Mouse (Mus musculus) cerebellum, postnatal 10 days (tissue): ENCODE data around the gene Trim54.

ENCODE experiments used
- DNase-seq, 2 experiments: peaks; one replicate each; pipeline ENCODE4 v3.0.0; 2021; ENCODE audit warnings: mixed read lengths in 2 of 2

Trim54 gene

GRCm38 (mm10) chr5:31108000-31108490, 8.5 kb upstream of the Trim54 start, which contains the start of gene Slc30a3:
Gene Slc30a3 (minus strand): TSS chr5:31108237.
- DNase-seq: no peak

GRCm38 (mm10) chr5:31110781-31111180, 5.7 kb upstream of the Trim54 start:
- no peak for DNase-seq

GRCm38 (mm10) chr5:31116912-31117311, 400 bp downstream of the Trim54 start:
- no peak for DNase-seq

GRCm38 (mm10) chr5:31121111-31121510, 4.6 kb downstream of the Trim54 start:
- no peak for DNase-seq

GRCm38 (mm10) chr5:31123481-31123880, 7.0 kb downstream of the Trim54 start:
- DNase-seq: no peak

- no peak for DNase-seq
Observed at GRCm38 (mm10) chr5:31126050-31126449, 9.5 kb downstream of the Trim54 start.

GRCm38 (mm10) chr5:31136730-31137424, 20.4 kb downstream of the Trim54 start:
- DNase-seq: no peak

GRCm38 (mm10) chr5:31137658-31138057, 21.1 kb downstream of the Trim54 start:
- no peak for DNase-seq

GRCm38 (mm10) chr5:31138241-31138967, 21.9 kb downstream of the Trim54 start, which contains the start of gene Ucn:
Gene Ucn (minus strand): TSS chr5:31138829.
- DNase-seq: peak; percentile 27 to 38

GRCm38 (mm10) chr5:31138968-31139425, 22.5 kb downstream of the Trim54 start:
- no peak for DNase-seq

GRCm38 (mm10) chr5:31149781-31150180, 33.3 kb downstream of the Trim54 start:
- DNase-seq: peak; percentile 32 to 38

- peak; percentile 47 to 54 for DNase-seq
Observed at GRCm38 (mm10) chr5:31151746-31152145, 35.2 kb downstream of the Trim54 start.

GRCm38 (mm10) chr5:31153516-31154151, 37.1 kb downstream of the Trim54 start:
- DNase-seq: peak; percentile 28 to 45

- DNase-seq: peak; percentile 89 to 90
Observed at GRCm38 (mm10) chr5:31154152-31154553, 37.6 kb downstream of the Trim54 start, which contains the start of gene Mpv17. Gene Mpv17 (minus strand): TSS chr5:31154251.

GRCm38 (mm10) chr5:31162462-31162861, 46.0 kb downstream of the Trim54 start:
- no peak for DNase-seq

- DNase-seq: no peak
Observed at GRCm38 (mm10) chr5:31164878-31165277, 48.4 kb downstream of the Trim54 start.

- DNase-seq: no peak
Observed at GRCm38 (mm10) chr5:31168630-31169029, 52.1 kb downstream of the Trim54 start.

GRCm38 (mm10) chr5:31179301-31179765, 62.8 kb downstream of the Trim54 start:
- DNase-seq: peak in 1 of 2 experiments; percentile 49

GRCm38 (mm10) chr5:31179766-31180630, 63.5 kb downstream of the Trim54 start, which contains the start of the genes Gm29609 and Gtf3c2:
Gene Gm29609 (minus strand): TSS chr5:31179911.
Gene Gtf3c2 (minus strand): TSS chr5:31180144.
- peak; percentile 98 to 99 for DNase-seq

- no peak for DNase-seq
Observed at GRCm38 (mm10) chr5:31181183-31181770, 64.8 kb downstream of the Trim54 start.

GRCm38 (mm10) chr5:31183678-31184077, 67.2 kb downstream of the Trim54 start:
- no peak for DNase-seq
